Mouse (Mus musculus) heart, embryonic 16.5 days (tissue): ENCODE results near the gene Tpt1. TPM values are rescaled to one million over a fixed set of nuclear protein-coding genes. Genes with fewer than 3 reads are reported as not detected.

Experiments
- ATAC-seq: fragments of 200-750 bp; cut with Nextera tagmentation; replicated peaks from 2 replicates; pipeline ENCODE4 v1.8.0; 2017; ENCODE audit warnings: moderate number of reproducible peaks; ENCODE audit not compliant: insufficient read depth, low FRiP score; ENCODE audit errors: extremely low read depth
- H3K27ac ChIP-seq: fragments of 300-500 bp; sonication (generic); 2 replicates; pipeline ENCODE4 v1.5.1; 2014; ENCODE audit warnings: mild to moderate bottlenecking, low read length, control low read depth, moderate library complexity
- H3K27me3 ChIP-seq: fragments of 300-500 bp; sonication (generic); 2 replicates; pipeline ENCODE4 v1.6.1; 2014; ENCODE audit warnings: low read length, mixed read lengths; ENCODE audit not compliant: control insufficient read depth, insufficient read depth
- H3K36me3 ChIP-seq: fragments of 300-500 bp; sonication (generic); 2 replicates; pipeline ENCODE4 v1.6.1; 2014; ENCODE audit not compliant: control insufficient read depth, insufficient read depth
- H3K4me1 ChIP-seq: fragments of 300-500 bp; sonication (generic); 2 replicates; pipeline ENCODE4 v1.6.1; 2014; ENCODE audit warnings: low read length, mixed read lengths; ENCODE audit not compliant: control insufficient read depth, insufficient read depth
- H3K4me2 ChIP-seq: fragments of 300-500 bp; sonication (generic); 2 replicates; pipeline ENCODE4 v1.6.1; 2014; ENCODE audit warnings: low read depth, mild to moderate bottlenecking, control low read depth, low read length
- H3K4me3 ChIP-seq: fragments of 300-500 bp; sonication (generic); 2 replicates; pipeline ENCODE4 v1.5.1; 2014; ENCODE audit warnings: mild to moderate bottlenecking, control low read depth, low read length
- H3K9ac ChIP-seq: fragments of 300-500 bp; sonication (generic); 2 replicates; pipeline ENCODE4 v1.6.1; 2014; ENCODE audit warnings: low read length, control low read depth
- H3K9me3 ChIP-seq: fragments of 300-500 bp; sonication (generic); replicated peaks from 2 replicates; pipeline ENCODE4 v1.6.1; 2016; ENCODE audit warnings: low read length; ENCODE audit not compliant: control insufficient read depth
- WGBS: fragments of 180-500 bp; shearing (Covaris S2); extraction: QIAGEN DNeasy Blood & Tissue Kit; methylation state at CpG from one replicate; pipeline ENCODE4 v1.1.7; 2014; 5-methylcytosine and 5-hydroxymethylcytosine counted together
- polyA plus RNA-seq: library from polyadenylated mRNA; unstranded; fragments of >200 nt; fragmentation: Nextera tagmentation; extraction: Ambion mirVana; gene quantifications from 2 replicates; pipeline ENCODE4 v1.2.1, GENCODE M21; 2015

Tpt1 gene
- polyA plus RNA-seq, 1 experiment from 2014 or later = 770 TPM

- no peak for ATAC-seq
- Histone ChIP-seq H3K9me3 (no peaks in the 10 kb centered on the region), H3K4me1 (peaks cover 25% of the 10 kb centered on the region), H3K36me3 (peaks cover 51% of the 10 kb centered on the region), H3K9ac (no peak overlapping the region), H3K27ac (no peak overlapping the region), H3K4me3 (no peak overlapping the region), H3K4me2 (no peak overlapping the region), H3K27me3 (no peaks in the 10 kb centered on the region)
- 79% methylated on average over 6 of the region's 6 CpGs for WGBS
These were observed 5.1 kb downstream of the Tpt1 start for GRCm38 (mm10) chr14:75849842-75850568.

GRCm38 (mm10) chr14:75850819-75851218, 5.9 kb downstream of the Tpt1 start:
- no peak overlapping the region for H3K27ac ChIP-seq
- H3K36me3 ChIP-seq = peaks cover 51% of the 10 kb centered on the region
- WGBS = 81% methylated on average over 6 of the region's 6 CpGs
- no peaks in the 10 kb centered on the region for H3K27me3 ChIP-seq
- H3K4me2 ChIP-seq = no peak overlapping the region
- no peak overlapping the region for H3K4me3 ChIP-seq
- H3K4me1 ChIP-seq = peaks cover 25% of the 10 kb centered on the region
- no peak overlapping the region for H3K9ac ChIP-seq
- no peaks in the 10 kb centered on the region for H3K9me3 ChIP-seq
- ATAC-seq = no peak

- H3K9me3 ChIP-seq = no peaks in the 10 kb centered on the region
- no peaks in the 10 kb centered on the region for H3K27me3 ChIP-seq
- ATAC-seq = no peak
- peaks cover 19% of the 10 kb centered on the region for H3K4me1 ChIP-seq
- H3K27ac ChIP-seq = no peak overlapping the region
- peaks cover 45% of the 10 kb centered on the region for H3K36me3 ChIP-seq
- 81% methylated on average over 5 of the region's 5 CpGs for WGBS
- H3K4me2 ChIP-seq = no peak overlapping the region
- H3K9ac ChIP-seq = no peak overlapping the region
- H3K4me3 ChIP-seq = no peak overlapping the region
These were observed 7.1 kb downstream of the Tpt1 start for GRCm38 (mm10) chr14:75852016-75852415.

- no peaks in the 10 kb centered on the region for H3K27me3 ChIP-seq
- no peak overlapping the region for H3K9ac ChIP-seq
- no peak overlapping the region for H3K27ac ChIP-seq
- no peak for ATAC-seq
- WGBS = 52% methylated on average over 17 of the region's 17 CpGs
- H3K4me3 ChIP-seq = no peak overlapping the region
- no peaks in the 10 kb centered on the region for H3K9me3 ChIP-seq
- peaks cover 14% of the 10 kb centered on the region for H3K36me3 ChIP-seq
- H3K4me1 ChIP-seq = peaks cover 7% of the 10 kb centered on the region; the same call in 1 of the 2 replicates
- H3K4me2 ChIP-seq = no peak overlapping the region
These were observed 10.5 kb downstream of the Tpt1 start for GRCm38 (mm10) chr14:75855263-75855992.

GRCm38 (mm10) chr14:75858181-75858580, 13.3 kb downstream of the Tpt1 start:
- Histone ChIP-seq H3K4me3 (no peak overlapping the region), H3K27me3 (no peaks in the 10 kb centered on the region), H3K4me2 (no peak overlapping the region), H3K36me3 (peaks cover 7% of the 10 kb centered on the region; the same call in 1 of the 2 replicates), H3K27ac (peak overlapping the region; percentile 25; the same call in 1 of the 2 replicates), H3K4me1 (peaks cover 7% of the 10 kb centered on the region), H3K9ac (no peak overlapping the region), H3K9me3 (peaks cover 3% of the 10 kb centered on the region)
- 24% methylated on average over 2 of the region's 2 CpGs for WGBS
- ATAC-seq = peak; percentile 52; the same call in 1 of the 2 replicates

GRCm38 (mm10) chr14:75859619-75860018, 14.7 kb downstream of the Tpt1 start:
- no peak for ATAC-seq

GRCm38 (mm10) chr14:75862701-75863100, 17.8 kb downstream of the Tpt1 start:
- H3K27ac ChIP-seq = peak overlapping the region; percentile 86
- no peak overlapping the region for H3K9ac ChIP-seq
- peaks cover 5% of the 10 kb centered on the region; the same call in 1 of the 2 replicates for H3K36me3 ChIP-seq
- H3K4me2 ChIP-seq = no peak overlapping the region
- no peak for ATAC-seq
- H3K27me3 ChIP-seq = no peaks in the 10 kb centered on the region
- peaks cover 3% of the 10 kb centered on the region for H3K9me3 ChIP-seq
- H3K4me1 ChIP-seq = peaks cover 16% of the 10 kb centered on the region
- no peak overlapping the region for H3K4me3 ChIP-seq
- 76% methylated on average over 6 of the region's 6 CpGs for WGBS

More at GRCm38 (mm10) chr14:75859619-75860018, 14.7 kb downstream of the Tpt1 start:
- Histone ChIP-seq H3K4me2 (no peak overlapping the region), H3K27me3 (no peaks in the 10 kb centered on the region), H3K36me3 (peaks cover 5% of the 10 kb centered on the region; the same call in 1 of the 2 replicates), H3K9ac (no peak overlapping the region), H3K4me1 (peaks cover 17% of the 10 kb centered on the region), H3K27ac (no peak overlapping the region), H3K4me3 (no peak overlapping the region), H3K9me3 (peaks cover 3% of the 10 kb centered on the region)
- 72% methylated on average over 2 of the region's 2 CpGs for WGBS

GRCm38 (mm10) chr14:75863549-75864409, 18.9 kb downstream of the Tpt1 start:
- ATAC-seq = peak; percentile 96
- no peak overlapping the region for H3K4me3 ChIP-seq
- WGBS = 17% methylated on average over 7 of the region's 7 CpGs
- 0 out of 2 replicates have a peak overlapping the region, but pooled peaks have one; percentile 3 for H3K9ac ChIP-seq
- H3K36me3 ChIP-seq = peaks cover 5% of the 10 kb centered on the region; the same call in 1 of the 2 replicates
- peaks cover 10% of the 10 kb centered on the region for H3K4me1 ChIP-seq
- peak overlapping the region; percentile 86 for H3K27ac ChIP-seq
- H3K9me3 ChIP-seq = peaks cover 3% of the 10 kb centered on the region
- no peaks in the 10 kb centered on the region for H3K27me3 ChIP-seq
- H3K4me2 ChIP-seq = peak overlapping the region; percentile 28; the same call in 1 of the 2 replicates
